Mouse (Mus musculus): Measurements from ENCODE around the gene 4930442H23Rik. TPM values are rescaled to one million over a fixed set of nuclear protein-coding genes. Genes with fewer than 3 reads are reported as not detected.
A peak's percentile ranks its signal among the peaks of the same experiment; 100 is the strongest.

The 4930442H23Rik gene
- polyA plus RNA-seq, 1 experiment from 2014 or later, result 0.07 TPM

DNA sequence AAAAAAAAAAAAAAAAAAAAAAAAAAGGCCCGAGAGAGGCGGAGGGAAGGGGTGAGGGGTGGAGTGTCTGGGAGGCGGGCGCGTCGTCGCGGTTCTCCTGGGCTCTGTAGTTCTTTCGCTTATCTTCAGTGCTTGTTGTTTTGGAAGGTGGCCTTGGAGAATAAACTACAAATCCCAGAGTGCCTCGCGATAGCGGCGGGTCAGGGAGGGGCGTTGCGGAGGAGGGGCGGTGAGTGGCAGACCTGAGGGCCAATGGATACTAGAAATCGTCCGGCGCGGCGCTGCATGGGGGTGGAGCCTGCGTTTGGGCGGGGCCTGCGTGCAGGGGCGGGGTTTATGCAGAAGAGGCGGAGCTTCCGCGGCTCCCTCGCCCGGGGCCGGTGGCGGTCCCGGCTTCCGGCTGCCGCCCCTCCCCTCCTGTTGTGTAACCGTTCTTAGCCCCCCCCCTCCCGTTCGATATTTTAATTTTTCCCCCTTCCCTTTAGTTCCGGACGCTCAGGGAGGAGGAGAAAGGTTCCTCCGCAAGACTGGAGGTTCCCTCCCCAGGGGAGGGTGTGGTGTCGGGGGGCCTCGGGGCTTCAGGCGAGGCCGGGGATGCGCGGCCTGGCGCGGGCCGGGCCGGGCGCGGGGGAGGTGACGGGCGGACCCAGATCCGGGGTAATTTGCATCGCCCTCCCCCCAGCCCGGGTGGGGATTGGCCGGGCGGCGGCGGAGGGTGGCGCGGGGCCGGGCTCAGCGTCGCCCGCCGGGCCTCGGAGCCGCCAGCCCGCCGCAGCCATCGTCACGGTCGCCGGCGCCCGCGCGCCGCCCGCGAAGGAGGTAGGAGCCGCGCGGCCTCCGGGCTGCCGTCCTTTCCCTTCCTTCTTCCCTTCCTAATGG is 46.2 kb downstream of the 4930442H23Rik start:
- H3K4me1 ChIP-seq (replicated peaks; ENCODE audit: control insufficient read depth, insufficient read depth), result peaks cover 10% of the 10 kb centered on the region
- peak overlapping the region; percentile 98 for H3K9ac ChIP-seq (ENCODE audit: low read length)
- no peaks in the 10 kb centered on the region for H3K9me3 ChIP-seq (ENCODE audit: control insufficient read depth, low read length)
- WGBS, result under 1% methylated on average over 49 of the region's 89 CpGs
- peak overlapping the region; percentile 98 for H3K4me3 ChIP-seq (ENCODE audit: low read depth, low read length)
- DNase-seq (ENCODE audit: low spot score) (peak; percentile 99), ATAC-seq (ENCODE audit: low FRiP score, low TSS enrichment) (peak; percentile 87)
- peak overlapping the region; percentile 99 for H3K27ac ChIP-seq (replicated peaks)
- no peak for TF ChIP-seq EP300 (optimal IDR thresholded peaks at IDR 0.05)
- TF ChIP-seq CTCF (IDR thresholded peaks at IDR 0.05; ENCODE audit: low read depth), result no peak
- H3K4me2 ChIP-seq (replicated peaks; ENCODE audit: low read depth), result peak overlapping the region; percentile 97
- H3K36me3 ChIP-seq (ENCODE audit: control insufficient read depth, insufficient read depth, low read length), result no peaks in the 10 kb centered on the region
- H3K27me3 ChIP-seq (ENCODE audit: control insufficient read depth, insufficient read depth, low read length), result no peaks in the 10 kb centered on the region

DNA sequence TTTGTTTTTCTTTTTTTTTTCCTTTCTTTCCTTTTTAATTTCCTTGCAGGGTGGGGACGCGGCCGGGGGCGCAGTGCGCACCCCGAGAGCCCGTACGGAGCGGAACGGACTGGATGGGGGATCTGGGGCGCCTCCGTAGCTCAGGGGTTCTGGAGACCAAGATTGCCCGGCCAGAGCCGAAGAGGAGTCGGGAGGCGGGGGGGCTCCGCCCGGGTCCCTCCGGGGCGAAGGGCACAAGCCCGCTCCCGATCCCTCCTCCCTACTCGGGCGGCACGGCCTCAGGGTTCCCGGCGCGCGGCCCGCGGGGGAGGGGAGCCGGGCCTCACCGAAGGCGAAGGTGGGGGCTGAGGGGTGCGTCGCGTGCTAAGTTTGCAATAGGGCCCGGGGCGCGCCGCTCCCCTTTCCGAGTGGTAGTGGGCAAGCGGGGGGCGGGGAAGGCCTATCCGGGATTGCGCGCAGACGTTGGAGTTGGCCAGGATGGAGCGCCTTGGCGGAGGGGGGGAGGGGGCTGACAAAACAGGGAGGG is 46.9 kb downstream of the 4930442H23Rik start:
- H3K36me3 ChIP-seq (ENCODE audit: control insufficient read depth, insufficient read depth, low read length), result no peaks in the 10 kb centered on the region
- peaks cover 10% of the 10 kb centered on the region for H3K4me1 ChIP-seq (replicated peaks; ENCODE audit: control insufficient read depth, insufficient read depth)
- ATAC-seq (ENCODE audit: low FRiP score, low TSS enrichment) (peak; percentile 31), DNase-seq (ENCODE audit: low spot score) (peak; percentile 86)
- H3K9me3 ChIP-seq (ENCODE audit: control insufficient read depth, low read length), result no peaks in the 10 kb centered on the region
- peak overlapping the region; percentile 99 for H3K27ac ChIP-seq (replicated peaks)
- H3K4me3 ChIP-seq (ENCODE audit: low read depth, low read length), result peak overlapping the region; percentile 98
- under 1% methylated on average over 28 of the region's 50 CpGs for WGBS
- peak overlapping the region; percentile 97 for H3K4me2 ChIP-seq (replicated peaks; ENCODE audit: low read depth)
- no peaks in the 10 kb centered on the region for H3K27me3 ChIP-seq (ENCODE audit: control insufficient read depth, insufficient read depth, low read length)
- no peak for TF ChIP-seq CTCF (IDR thresholded peaks at IDR 0.05; ENCODE audit: low read depth)
- TF ChIP-seq EP300 (optimal IDR thresholded peaks at IDR 0.05), result no peak
- peak overlapping the region; percentile 98 for H3K9ac ChIP-seq (ENCODE audit: low read length)

DNA sequence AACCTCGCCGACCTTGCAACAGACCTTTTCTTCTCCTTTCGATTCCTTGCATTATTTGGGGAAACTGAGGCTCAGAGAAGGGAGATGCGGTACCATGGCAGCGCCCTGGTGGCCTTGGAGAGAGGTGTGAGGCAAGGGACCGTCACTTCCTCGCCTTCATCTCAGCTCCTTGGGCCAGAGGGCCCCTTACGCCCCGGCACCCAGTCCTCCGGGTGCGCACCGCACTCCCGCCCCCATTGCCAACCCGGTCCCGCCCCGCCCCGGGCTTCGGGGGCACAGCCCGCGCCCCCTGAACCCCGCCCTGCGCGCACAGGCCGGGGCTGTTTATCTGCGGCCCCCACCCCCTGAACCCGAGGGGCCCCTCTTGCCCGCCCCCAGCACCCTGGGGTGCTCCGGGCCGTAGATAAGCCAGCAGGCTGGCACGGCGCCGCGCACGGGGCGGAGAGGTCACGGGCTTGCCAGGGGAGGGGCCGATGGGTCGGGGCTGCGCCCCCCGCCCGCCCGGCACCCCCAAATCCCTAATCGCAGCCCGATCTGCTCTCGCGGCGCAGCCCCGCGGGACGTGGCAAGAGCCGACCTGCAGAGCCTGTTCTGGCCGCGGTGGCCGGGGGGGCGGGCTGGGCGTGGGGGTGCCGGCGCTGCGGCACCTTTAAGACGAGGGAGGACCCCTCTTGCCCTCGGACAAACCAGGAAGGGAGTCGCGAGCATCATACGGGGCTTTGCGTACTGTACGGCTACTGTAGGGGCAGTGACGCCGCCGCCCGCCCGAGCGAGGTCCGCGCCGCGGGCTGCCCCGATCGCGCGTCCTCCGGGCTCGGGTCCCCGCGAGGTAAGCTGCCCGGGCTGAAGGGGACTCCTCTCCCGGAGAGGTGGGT is 47.6 kb downstream of the 4930442H23Rik start:
- ATAC-seq (ENCODE audit: low FRiP score, low TSS enrichment), result peak; percentile 58
- peak; percentile 21 for TF ChIP-seq CTCF (IDR thresholded peaks at IDR 0.05; ENCODE audit: low read depth)
- no peak for TF ChIP-seq EP300 (optimal IDR thresholded peaks at IDR 0.05)
- no peaks in the 10 kb centered on the region for H3K9me3 ChIP-seq (ENCODE audit: control insufficient read depth, low read length)
- H3K9ac ChIP-seq (ENCODE audit: low read length), result peak overlapping the region; percentile 98
- peak overlapping the region; percentile 98 for H3K4me3 ChIP-seq (ENCODE audit: low read depth, low read length)
- no peaks in the 10 kb centered on the region for H3K36me3 ChIP-seq (ENCODE audit: control insufficient read depth, insufficient read depth, low read length)
- H3K4me1 ChIP-seq (replicated peaks; ENCODE audit: control insufficient read depth, insufficient read depth), result peaks cover 10% of the 10 kb centered on the region
- peak overlapping the region; percentile 99 for H3K27ac ChIP-seq (replicated peaks)
- peak; percentile 91 for DNase-seq (ENCODE audit: low spot score)
- WGBS, result 2% methylated on average over 54 of the region's 86 CpGs
- H3K4me2 ChIP-seq (replicated peaks; ENCODE audit: low read depth), result peak overlapping the region; percentile 97
- H3K27me3 ChIP-seq (ENCODE audit: control insufficient read depth, insufficient read depth, low read length), result no peaks in the 10 kb centered on the region

DNA sequence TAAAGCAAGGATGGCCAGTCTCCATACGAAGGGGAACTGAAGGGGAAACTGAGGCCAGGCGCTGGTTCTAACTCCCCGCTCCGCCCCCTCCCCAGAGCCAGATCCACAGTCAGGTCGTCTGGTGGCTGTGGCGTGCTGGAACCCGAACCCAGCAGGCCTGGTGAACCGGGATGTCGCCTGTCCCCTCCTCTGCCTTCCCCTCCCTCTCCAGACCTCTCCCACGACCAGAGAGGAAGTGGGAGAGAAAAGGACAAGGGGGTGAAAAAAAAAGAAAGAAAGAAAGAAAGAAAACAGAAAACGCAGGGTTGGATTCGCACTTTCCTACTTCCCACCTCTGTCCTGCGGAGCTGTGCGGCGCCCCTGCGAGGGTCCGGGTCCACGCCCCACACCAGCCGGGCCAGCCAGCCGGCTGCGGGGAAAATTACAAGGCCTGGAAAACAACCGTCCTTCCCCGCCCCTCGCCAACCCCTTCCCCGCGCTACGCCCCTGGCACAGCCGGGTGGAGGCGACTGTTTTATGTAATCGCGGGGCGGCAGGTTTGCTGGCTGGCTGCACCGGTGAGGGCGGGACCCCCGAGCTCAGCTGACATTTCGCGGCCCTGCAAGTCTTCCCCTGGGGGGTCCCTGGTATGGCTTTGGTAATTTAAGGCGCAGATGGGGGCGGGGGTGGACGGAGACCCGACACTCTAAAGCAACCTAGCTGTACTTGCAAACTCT is 48.5 kb downstream of the 4930442H23Rik start, which contains the start of gene Zbtb7a:
TSS of gene Zbtb7a (plus strand) at position 255 of the 716 bp plus-strand sequence.
- peak; percentile 62 for DNase-seq (ENCODE audit: low spot score)
- Histone ChIP-seq H3K4me2 (replicated peaks; ENCODE audit: low read depth) (peak within 1 kb of the TSS; percentile 97), H3K27me3 (ENCODE audit: control insufficient read depth, insufficient read depth, low read length) (no peaks in the 10 kb centered on the region), H3K4me3 (ENCODE audit: low read depth, low read length) (peak within 1 kb of the TSS; percentile 98), H3K27ac (replicated peaks) (peak within 1 kb of the TSS; percentile 99), H3K36me3 (ENCODE audit: control insufficient read depth, insufficient read depth, low read length) (no peaks in the 10 kb centered on the region), H3K4me1 (replicated peaks; ENCODE audit: control insufficient read depth, insufficient read depth) (peaks cover 4% of the 10 kb centered on the region), H3K9me3 (ENCODE audit: control insufficient read depth, low read length) (no peaks in the 10 kb centered on the region), H3K9ac (ENCODE audit: low read length) (peak within 1 kb of the TSS; percentile 98)
- ATAC-seq (ENCODE audit: low FRiP score, low TSS enrichment), result no peak
- WGBS, result 3% methylated on average over 40 of the region's 41 CpGs
- TF ChIP-seq EP300 (optimal IDR thresholded peaks at IDR 0.05), result no peak
- TF ChIP-seq CTCF (IDR thresholded peaks at IDR 0.05; ENCODE audit: low read depth), result no peak

DNA sequence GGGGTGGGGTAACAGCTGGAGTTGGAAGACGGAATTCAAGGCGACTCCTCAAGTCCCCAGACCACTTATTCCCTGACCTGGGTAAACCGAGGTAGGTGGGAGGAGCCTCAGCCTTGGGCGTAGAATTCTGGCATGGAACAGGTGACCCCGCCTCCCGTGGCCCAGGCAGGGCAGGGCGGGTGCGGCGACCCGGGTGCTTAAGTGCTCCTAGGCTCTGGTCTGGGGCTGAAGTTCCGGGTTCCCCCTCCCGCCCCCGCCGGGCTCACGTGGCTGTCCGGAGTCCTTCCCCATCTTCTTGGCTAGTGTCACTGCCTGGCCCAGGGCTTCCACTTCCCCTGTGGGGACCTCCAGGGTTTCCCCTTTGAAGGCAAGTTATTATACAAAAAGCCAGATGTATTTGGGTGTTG is 49.5 kb downstream of the 4930442H23Rik start:
- Histone ChIP-seq H3K27me3 (ENCODE audit: control insufficient read depth, insufficient read depth, low read length) (no peaks in the 10 kb centered on the region), H3K9ac (ENCODE audit: low read length) (peak overlapping the region; percentile 23; the same call in 1 of the 2 replicates), H3K4me3 (ENCODE audit: low read depth, low read length) (no peak overlapping the region), H3K4me2 (replicated peaks; ENCODE audit: low read depth) (peak overlapping the region; percentile 97), H3K27ac (replicated peaks) (peak overlapping the region; percentile 99), H3K4me1 (replicated peaks; ENCODE audit: control insufficient read depth, insufficient read depth) (peaks cover 6% of the 10 kb centered on the region), H3K36me3 (ENCODE audit: control insufficient read depth, insufficient read depth, low read length) (no peaks in the 10 kb centered on the region), H3K9me3 (ENCODE audit: control insufficient read depth, low read length) (no peaks in the 10 kb centered on the region)
- 7% methylated on average over 15 of the region's 16 CpGs for WGBS
- TF ChIP-seq EP300 (optimal IDR thresholded peaks at IDR 0.05) (no peak), CTCF (IDR thresholded peaks at IDR 0.05; ENCODE audit: low read depth) (no peak)
- ATAC-seq (ENCODE audit: low FRiP score, low TSS enrichment) (no peak), DNase-seq (ENCODE audit: low spot score) (peak; percentile 86)

Other genes with a start within 250 kb of the 4930442H23Rik start
- 1.3 and 1.8 TPM in 2 replicates for gene Gng7, start 168.9 kb downstream of the 4930442H23Rik start, polyA plus RNA-seq (2015; fragmentation: Nextera tagmentation; extraction: Ambion mirVana)
- 0.40 and 0.42 TPM in 2 replicates for gene Diras1, start 158.2 kb downstream of the 4930442H23Rik start, polyA plus RNA-seq (2015; fragmentation: Nextera tagmentation; extraction: Ambion mirVana)
- 11.0 and 11.1 TPM in 2 replicates for gene Slc39a3, start 146.4 kb downstream of the 4930442H23Rik start, polyA plus RNA-seq (2015; fragmentation: Nextera tagmentation; extraction: Ambion mirVana)
- gene Sgta, start 123.7 kb downstream of the 4930442H23Rik start, polyA plus RNA-seq (2015; fragmentation: Nextera tagmentation; extraction: Ambion mirVana), result 93.7 and 98.7 TPM in 2 replicates
- gene Thop1, start 113.8 kb downstream of the 4930442H23Rik start, polyA plus RNA-seq (2015; fragmentation: Nextera tagmentation; extraction: Ambion mirVana), result 77.2 and 83.8 TPM in 2 replicates
- 9.3 and 10.4 TPM in 2 replicates for gene Creb3l3, start 85.0 kb downstream of the 4930442H23Rik start, polyA plus RNA-seq (2015; fragmentation: Nextera tagmentation; extraction: Ambion mirVana)
- 135 and 142 TPM in 2 replicates for gene Map2k2, start 77.9 kb downstream of the 4930442H23Rik start, polyA plus RNA-seq (2015; fragmentation: Nextera tagmentation; extraction: Ambion mirVana)
- 87.5 and 94.1 TPM in 2 replicates for gene Zbtb7a, start 48.6 kb downstream of the 4930442H23Rik start, polyA plus RNA-seq (2015; fragmentation: Nextera tagmentation; extraction: Ambion mirVana)
- 18.7 and 20.9 TPM in 2 replicates for gene Pias4, start 15.9 kb downstream of the 4930442H23Rik start, polyA plus RNA-seq (2015; fragmentation: Nextera tagmentation; extraction: Ambion mirVana)
- 337 and 380 TPM in 2 replicates for gene Eef2, start 7.2 kb downstream of the 4930442H23Rik start, polyA plus RNA-seq (2015; fragmentation: Nextera tagmentation; extraction: Ambion mirVana)
- 44.6 and 51.8 TPM in 2 replicates for gene Dapk3, start 844 bp downstream of the 4930442H23Rik start, polyA plus RNA-seq (2015; fragmentation: Nextera tagmentation; extraction: Ambion mirVana)
- 0.07 TPM in 1 of 2 replicates, not detected in the other for gene Nmrk2, start 18.2 kb upstream of the 4930442H23Rik start, polyA plus RNA-seq (2015; fragmentation: Nextera tagmentation; extraction: Ambion mirVana)
- gene Atcay, start 47.0 kb upstream of the 4930442H23Rik start, polyA plus RNA-seq (2015; fragmentation: Nextera tagmentation; extraction: Ambion mirVana), result 0.64 and 0.91 TPM in 2 replicates
- 2.1 and 3.2 TPM in 2 replicates for gene Zfr2, start 49.3 kb upstream of the 4930442H23Rik start, polyA plus RNA-seq (2015; fragmentation: Nextera tagmentation; extraction: Ambion mirVana)
- 1.0 and 1.6 TPM in 2 replicates for gene Matk, start 69.1 kb upstream of the 4930442H23Rik start, polyA plus RNA-seq (2015; fragmentation: Nextera tagmentation; extraction: Ambion mirVana)
- 210 and 215 TPM in 2 replicates for gene Mrpl54, start 83.1 kb upstream of the 4930442H23Rik start, polyA plus RNA-seq (2015; fragmentation: Nextera tagmentation; extraction: Ambion mirVana)
- 30.5 and 34.6 TPM in 2 replicates for gene Apba3, start 83.1 kb upstream of the 4930442H23Rik start, polyA plus RNA-seq (2015; fragmentation: Nextera tagmentation; extraction: Ambion mirVana)
- 42.5 and 46.0 TPM in 2 replicates for gene Tjp3, start 107.7 kb upstream of the 4930442H23Rik start, polyA plus RNA-seq (2015; fragmentation: Nextera tagmentation; extraction: Ambion mirVana)
- 19.1 and 21.1 TPM in 2 replicates for gene Pip5k1c, start 109.1 kb upstream of the 4930442H23Rik start, polyA plus RNA-seq (2015; fragmentation: Nextera tagmentation; extraction: Ambion mirVana)
- 16.2 and 16.6 TPM in 2 replicates for gene Cactin, start 137.3 kb upstream of the 4930442H23Rik start, polyA plus RNA-seq (2015; fragmentation: Nextera tagmentation; extraction: Ambion mirVana)
- 19.7 and 20.2 TPM in 2 replicates for gene Tbxa2r, start 144.9 kb upstream of the 4930442H23Rik start, polyA plus RNA-seq (2015; fragmentation: Nextera tagmentation; extraction: Ambion mirVana)
- 0.06 and 0.10 TPM in 2 replicates for gene Gipc3, start 159.4 kb upstream of the 4930442H23Rik start, polyA plus RNA-seq (2015; fragmentation: Nextera tagmentation; extraction: Ambion mirVana)
- 72.2 and 77.9 TPM in 2 replicates for gene Hmg20b, start 166.6 kb upstream of the 4930442H23Rik start, polyA plus RNA-seq (2015; fragmentation: Nextera tagmentation; extraction: Ambion mirVana)
- 7.4 and 7.9 TPM in 2 replicates for gene Mfsd12, start 173.6 kb upstream of the 4930442H23Rik start, polyA plus RNA-seq (2015; fragmentation: Nextera tagmentation; extraction: Ambion mirVana)
- gene 4930404N11Rik, start 182.0 kb upstream of the 4930442H23Rik start, polyA plus RNA-seq (2015; fragmentation: Nextera tagmentation; extraction: Ambion mirVana), result 16.5 and 17.5 TPM in 2 replicates
- 51.4 and 51.6 TPM in 2 replicates for gene Fzr1, start 194.7 kb upstream of the 4930442H23Rik start, polyA plus RNA-seq (2015; fragmentation: Nextera tagmentation; extraction: Ambion mirVana)
- 59.4 and 63.0 TPM in 2 replicates for gene Dohh, start 200.6 kb upstream of the 4930442H23Rik start, polyA plus RNA-seq (2015; fragmentation: Nextera tagmentation; extraction: Ambion mirVana)
- 1.1 and 1.4 TPM in 2 replicates for gene Gm48551, start 200.6 kb upstream of the 4930442H23Rik start, polyA plus RNA-seq (2015; fragmentation: Nextera tagmentation; extraction: Ambion mirVana)
- 0.29 and 0.36 TPM in 2 replicates for gene Gm48552, start 205.2 kb upstream of the 4930442H23Rik start, polyA plus RNA-seq (2015; fragmentation: Nextera tagmentation; extraction: Ambion mirVana)
- 205 and 239 TPM in 2 replicates for gene Smim24, start 209.2 kb upstream of the 4930442H23Rik start, polyA plus RNA-seq (2015; fragmentation: Nextera tagmentation; extraction: Ambion mirVana)